Comparison of ENCODE assay signal across 7 mouse cellular contexts in genomic region chr17:78201221-78202058, GRCm38 (mm10). TPM values are rescaled to one million over a fixed set of nuclear protein-coding genes. Genes with fewer than 3 reads are reported as not detected.
A peak's percentile ranks its signal among the peaks of the same experiment; 100 is the strongest.
DNase-seq lines count a peak whose midpoint lies in the region; ATAC-seq and TF ChIP-seq lines count a peak whose summit lies in the region.

No protein-coding gene starts in this region.

- H3K27ac ChIP-seq in forebrain, embryonic 12.5 days, result no peak overlapping the region
- H3K27ac ChIP-seq in liver, postnatal 0 days (ENCODE audit: low read depth), result no peak overlapping the region
- peak overlapping the region; percentile 19 for H3K27ac ChIP-seq in small intestine, adult 2 months (ENCODE audit: insufficient read depth, low read depth, low read length)

- peak overlapping the region; percentile 99 for H3K4me2 ChIP-seq in forebrain, embryonic 12.5 days
- peak overlapping the region; percentile 94 for H3K4me2 ChIP-seq in liver, postnatal 0 days (ENCODE audit: low read depth, low read length)

- H3K27me3 ChIP-seq in forebrain, embryonic 12.5 days, result peaks cover 5% of the 10 kb centered on the region; the same call in 1 of the 2 replicates
- H3K27me3 ChIP-seq in liver, postnatal 0 days (ENCODE audit: insufficient read depth, low read length), result peaks cover 37% of the 10 kb centered on the region
- H3K27me3 ChIP-seq in small intestine, adult 2 months (ENCODE audit: control insufficient read depth, insufficient read depth, low read length), result no peaks in the 10 kb centered on the region

- TF ChIP-seq CTCF in liver, postnatal 0 days (IDR thresholded peaks at IDR 0.05; ENCODE audit: low read depth), result no peak
- TF ChIP-seq CTCF in small intestine, adult 2 months (IDR thresholded peaks at IDR 0.05; ENCODE audit: extremely low read depth, insufficient read length, insufficient replicate concordance, low read depth, low read length), result no peak

- DNase-seq in spleen, postnatal 10 days (ENCODE audit: low spot score in 2 of 2), result peak; percentile 10 to 25
- no peak for DNase-seq in spleen, postnatal 36 days (ENCODE audit: low spot score in 2 of 2)
- peak; percentile 46 to 63 for DNase-seq in adrenal gland, postnatal 36 days
- peak; percentile 37 for DNase-seq in liver, postnatal 0 days

- peak; percentile 44 for ATAC-seq in forebrain, embryonic 12.5 days (ENCODE audit: low FRiP score)
- peak; percentile 20 for ATAC-seq in inflammation-experienced regulatory T-cells, adult 6 months
- ATAC-seq in liver, postnatal 0 days, result peak; percentile 33; the same call in 1 of the 2 replicates

- WGBS in forebrain, embryonic 12.5 days, result under 1% methylated on average over 39 of the region's 39 CpGs
- WGBS in liver, postnatal 0 days (ENCODE audit: insufficient replicate concordance), result 1% methylated on average over 39 of the region's 39 CpGs
- WGBS in small intestine, adult 2 months, result 1% methylated on average over 39 of the region's 39 CpGs

- H3K4me1 ChIP-seq in forebrain, embryonic 12.5 days, result peaks cover 40% of the 10 kb centered on the region
- H3K4me1 ChIP-seq in liver, postnatal 0 days (ENCODE audit: insufficient read depth), result peaks cover 20% of the 10 kb centered on the region
- peaks cover 18% of the 10 kb centered on the region for H3K4me1 ChIP-seq in small intestine, adult 2 months (ENCODE audit: control insufficient read depth, insufficient read depth, insufficient read length, low read length)

- H3K9ac ChIP-seq in forebrain, embryonic 12.5 days, result peak overlapping the region; percentile 88
- peak overlapping the region; percentile 65 for H3K9ac ChIP-seq in liver, postnatal 0 days (replicated peaks)

- TF ChIP-seq EP300 in liver, postnatal 0 days (IDR thresholded peaks at IDR 0.05; ENCODE audit: low read depth), result no peak

- no peaks in the 10 kb centered on the region for H3K36me3 ChIP-seq in forebrain, embryonic 12.5 days (replicated peaks)
- no peaks in the 10 kb centered on the region for H3K36me3 ChIP-seq in liver, postnatal 0 days (replicated peaks; ENCODE audit: insufficient read depth, low read length)
- H3K36me3 ChIP-seq in small intestine, adult 2 months (ENCODE audit: control insufficient read depth, insufficient read depth, low read length), result no peaks in the 10 kb centered on the region

- H3K4me3 ChIP-seq in forebrain, embryonic 12.5 days (replicated peaks), result peak overlapping the region; percentile 82
- H3K4me3 ChIP-seq in liver, postnatal 0 days (ENCODE audit: low read depth, low read length), result peak overlapping the region; percentile 67
- H3K4me3 ChIP-seq in small intestine, adult 2 months (ENCODE audit: low read depth, low read length), result peak overlapping the region; percentile 90

- no peak for TF ChIP-seq POLR2A in small intestine, adult 2 months (IDR thresholded peaks at IDR 0.05; ENCODE audit: low read depth, low read length)

- H3K9me3 ChIP-seq in forebrain, embryonic 12.5 days, result no peaks in the 10 kb centered on the region
- H3K9me3 ChIP-seq in liver, postnatal 0 days (ENCODE audit: low read length), result no peaks in the 10 kb centered on the region

RNA-seq across cellular contexts. Expression of gene Crim1, which starts 1.4 kb away (rescaled TPM):
- total RNA-seq in adrenal gland, postnatal 36 days (2021), result 10 to 100 TPM; 35.0 to 37.0 TPM
- 3.1 and 3.8 TPM in 2 replicates for polyA plus RNA-seq in forebrain, embryonic 12.5 days (2016; fragmentation: Nextera tagmentation; extraction: Ambion mirVana)
- polyA plus RNA-seq in inflammation-experienced regulatory T-cells, adult 6 months (2017; shearing (Covaris generic)), result 1 to 10 TPM; 4.9 to 8.3 (median 7.9) TPM
- polyA plus RNA-seq in liver, postnatal 0 days (2015; fragmentation: Nextera tagmentation; extraction: Ambion mirVana), result 0.86 and 0.92 TPM in 2 replicates
- 12.9 and 36.1 TPM in 2 replicates for polyA plus RNA-seq in small intestine, adult 2 months (2012; rRNA removed)

Comparison
In these comparisons a context has a peak if more than half of its experiments do, and no peak if none do; other contexts are left out.
1. DNase-seq: peak in spleen, postnatal 10 days (2 of 2), adrenal gland, postnatal 36 days (2 of 2) and liver, postnatal 0 days (single experiment); none in spleen, postnatal 36 days (0 of 2).
2. Peak in every context shown above with its lines, with median percentiles within 50 percentile points of each other: ATAC-seq and H3K4me3 ChIP-seq.